Mouse (Mus musculus): ENCODE data around the gene Uqcc1.

Gene Uqcc1

DNA sequence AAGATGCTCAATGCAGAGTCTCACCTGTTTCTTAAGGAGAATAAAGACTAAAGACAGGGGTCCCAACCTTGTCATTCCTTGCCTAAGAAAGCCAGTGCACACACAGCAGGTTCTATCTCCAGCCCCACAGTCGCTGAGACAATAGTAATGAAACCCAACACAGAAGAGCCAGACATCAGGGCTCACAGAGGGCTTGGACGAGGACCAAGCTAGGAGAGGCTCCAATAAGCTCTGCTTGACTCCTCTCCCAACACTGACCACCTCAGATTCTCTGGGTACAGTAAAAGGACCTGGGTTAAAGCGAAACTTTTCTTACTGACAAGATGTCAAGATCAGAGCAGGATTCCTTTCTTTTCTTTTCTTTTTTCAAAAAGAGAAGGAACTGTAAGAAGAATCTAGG is 131.5 kb downstream of the Uqcc1 start:
- in situ Hi-C loops (cut with MboI; ENCODE audit: low pct_unique_long_range_greater_than_20kb in 1 of 2, low sequenced_read_pairs in 2 of 2, unreplicated experiment in 1 of 2) = no loop called here

All from mouse embryonic stem cell (cell line).